Mouse (Mus musculus) MEL (cell line): Measurements from ENCODE around the gene Mcoln3.

Experiments used
- BHLHE40 ChIP-seq: IDR thresholded peaks from 2 replicates; pipeline ENCODE4 v1.6.1; 2012; ENCODE audit warnings: low read depth, mild to moderate bottlenecking, inconsistent platforms, low read length, improper control_type of control experiment, borderline replicate concordance
- CTCF ChIP-seq, 3 experiments: IDR thresholded peaks in 2 of 3; conservative IDR thresholded peaks in 1 of 3; 2 replicates each; pipeline ENCODE4 v1.5.1; 2011 to 2012; ENCODE audit warnings: low read length in 3 of 3, low read depth in 2 of 3, mild to moderate bottlenecking in 2 of 3, improper control_type of control experiment in 1 of 3, inconsistent platforms in 1 of 3, mixed read lengths in 1 of 3, moderate library complexity in 1 of 3; ENCODE audit not compliant: control insufficient read depth in 1 of 3, insufficient read depth in 1 of 3, poor library complexity in 1 of 3, severe bottlenecking in 1 of 3
- E2F4 ChIP-seq: IDR thresholded peaks from 2 replicates; pipeline ENCODE4 v1.6.1; 2011; ENCODE audit warnings: low read depth, low read length, improper control_type of control experiment, borderline replicate concordance
- EP300 ChIP-seq, 2 experiments: IDR thresholded peaks; 2 replicates each; pipeline ENCODE4 v1.6.1; 2011; ENCODE audit warnings: improper control_type of control experiment in 2 of 2, low read length in 2 of 2, low read depth in 1 of 2, mild to moderate bottlenecking in 1 of 2
- GABPA ChIP-seq: IDR thresholded peaks from 2 replicates; pipeline ENCODE4 v1.6.1; 2012; ENCODE audit warnings: low read depth, mild to moderate bottlenecking, inconsistent platforms, low read length, improper control_type of control experiment, moderate library complexity
- MAZ ChIP-seq: IDR thresholded peaks from 2 replicates; pipeline ENCODE4 v1.6.1; 2012; ENCODE audit warnings: low read depth, mild to moderate bottlenecking, inconsistent platforms, low read length, improper control_type of control experiment
- MYC ChIP-seq: IDR thresholded peaks from 2 replicates; pipeline ENCODE4 v1.6.1; 2011; ENCODE audit warnings: low read depth, mild to moderate bottlenecking, low read length, improper control_type of control experiment, moderate library complexity
- NELFE ChIP-seq: IDR thresholded peaks from 2 replicates; pipeline ENCODE4 v1.6.1; 2011; ENCODE audit warnings: low read depth, low read length, improper control_type of control experiment
- POLR2A ChIP-seq, 2 experiments: IDR thresholded peaks; 2 replicates each; pipeline ENCODE4 v1.6.1; 2011 to 2012; ENCODE audit warnings: low read length in 2 of 2, mild to moderate bottlenecking in 2 of 2, control low read depth in 1 of 2, improper control_type of control experiment in 1 of 2, low read depth in 1 of 2, moderate library complexity in 1 of 2; ENCODE audit not compliant: control insufficient read depth in 1 of 2, insufficient read depth in 1 of 2, poor library complexity in 1 of 2
- RCOR1 ChIP-seq: IDR thresholded peaks from 2 replicates; pipeline ENCODE4 v1.6.1; 2012; ENCODE audit warnings: low read depth, mild to moderate bottlenecking, inconsistent platforms, low read length, improper control_type of control experiment
- UBTF ChIP-seq: IDR thresholded peaks from 2 replicates; pipeline ENCODE4 v1.6.1; 2012; ENCODE audit warnings: low read depth, mild to moderate bottlenecking, inconsistent platforms, low read length, improper control_type of control experiment, moderate library complexity, borderline replicate concordance; ENCODE audit not compliant: insufficient read depth
- USF1 ChIP-seq: IDR thresholded peaks from 2 replicates; pipeline ENCODE4 v1.6.1; 2014; ENCODE audit warnings: low read depth, mild to moderate bottlenecking, inconsistent platforms, low read length, improper control_type of control experiment, moderate library complexity
- USF2 ChIP-seq, 2 experiments: IDR thresholded peaks; 2 replicates each; pipeline ENCODE4 v1.6.1; 2011 to 2012; ENCODE audit warnings: improper control_type of control experiment in 2 of 2, low read length in 2 of 2, borderline replicate concordance in 1 of 2, inconsistent platforms in 1 of 2, low read depth in 1 of 2, mild to moderate bottlenecking in 1 of 2; ENCODE audit not compliant: insufficient read depth in 1 of 2
- ZNF384 ChIP-seq: IDR thresholded peaks from 2 replicates; pipeline ENCODE4 v1.6.1; 2012; ENCODE audit warnings: low read depth, mild to moderate bottlenecking, inconsistent platforms, low read length, improper control_type of control experiment

DNA sequence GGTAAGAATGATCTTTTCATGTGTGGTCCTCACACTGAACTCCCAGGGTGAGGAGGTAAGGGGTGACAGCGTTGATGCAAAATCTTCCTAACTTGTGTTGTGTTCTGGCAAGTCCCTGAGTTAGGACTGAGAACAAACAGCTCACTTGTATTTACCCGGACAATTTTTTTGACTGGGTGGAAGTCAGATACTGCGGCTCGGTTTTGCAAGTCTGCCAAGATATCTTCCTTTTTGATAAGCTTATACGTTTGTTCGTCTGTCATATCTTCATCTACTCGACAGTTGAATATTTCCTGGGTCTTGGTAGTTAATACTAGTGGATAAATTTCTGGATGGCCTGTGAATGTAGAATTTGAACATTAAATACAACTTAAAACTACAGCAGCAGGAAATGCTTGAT is 20.3 kb upstream of the Mcoln3 start:
- TF ChIP-seq MAZ (no peak), UBTF (no peak), CTCF (IDR thresholded peaks at IDR 0.05 in 2 of 3, conservative IDR thresholded peaks at IDR 0.05 in 1 of 3; ENCODE audit: control insufficient read depth in 1 of 3, insufficient read depth in 1 of 3, low read depth in 2 of 3, low read length in 3 of 3, poor library complexity in 1 of 3, severe bottlenecking in 1 of 3) (no peak), RCOR1 (peak; percentile 70; the same call in 1 of the 2 replicates), E2F4 (no peak), MYC (no peak), NELFE (0 out of 2 replicates have a peak, but pooled peaks have one; percentile 23), GABPA (no peak), BHLHE40 (no peak), EP300 (IDR thresholded peaks at IDR 0.05; ENCODE audit: low read depth in 1 of 2, low read length in 2 of 2) (peak; percentile 93 to 94), USF2 (IDR thresholded peaks at IDR 0.05; ENCODE audit: borderline replicate concordance in 1 of 2, insufficient read depth in 1 of 2, low read depth in 1 of 2, low read length in 2 of 2) (no peak), POLR2A (IDR thresholded peaks at IDR 0.05; ENCODE audit: control insufficient read depth in 1 of 2, insufficient read depth in 1 of 2, low read depth in 1 of 2, low read length in 2 of 2, poor library complexity in 1 of 2) (no peak), USF1 (no peak), ZNF384 (peak; percentile 90)
